Mouse (Mus musculus): ENCODE measurements around the gene Tmem263.

GRCm38 (mm10) chr10:85165306-85165705 lies 62.9 kb downstream of the Tmem263 start:
- no peak for TF ChIP-seq CTCF (IDR thresholded peaks at IDR 0.05; ENCODE audit: control insufficient read depth, insufficient read depth, insufficient read length)
- no peak for TF ChIP-seq USF1 (IDR thresholded peaks at IDR 0.05; ENCODE audit: low read depth)
- TF ChIP-seq MAX (IDR thresholded peaks at IDR 0.05) = no peak

Measured in C2C12 (cell line).